Mouse (Mus musculus) retina, postnatal 7 days (tissue): ENCODE measurements around the gene Capn11.

Experiments used
- DNase-seq: peaks from one replicate; pipeline ENCODE4 v3.0.0-alpha.2; 2012; ENCODE audit warnings: low read depth, low spot score

The Capn11 gene

GRCm38 (mm10) chr17:45682843-45683242 lies 23.7 kb upstream of the Capn11 start:
- no peak for DNase-seq

GRCm38 (mm10) chr17:45681588-45681987 lies 22.5 kb upstream of the Capn11 start:
- no peak for DNase-seq

GRCm38 (mm10) chr17:45680391-45680980 lies 21.4 kb upstream of the Capn11 start:
- DNase-seq, result peak; percentile 54

GRCm38 (mm10) chr17:45678106-45678505 lies 19.0 kb upstream of the Capn11 start:
- no peak for DNase-seq

- no peak for DNase-seq
Observed at GRCm38 (mm10) chr17:45672598-45672997, 13.5 kb upstream of the Capn11 start.

GRCm38 (mm10) chr17:45671821-45672220 lies 12.7 kb upstream of the Capn11 start:
- no peak for DNase-seq

- DNase-seq, result no peak
Observed at GRCm38 (mm10) chr17:45667986-45668385, 8.9 kb upstream of the Capn11 start.

- no peak for DNase-seq
Observed at GRCm38 (mm10) chr17:45667481-45667880, 8.4 kb upstream of the Capn11 start.

- no peak for DNase-seq
Observed at GRCm38 (mm10) chr17:45666091-45666490, 7.0 kb upstream of the Capn11 start.

- no peak for DNase-seq
Observed at GRCm38 (mm10) chr17:45664608-45665007, 5.5 kb upstream of the Capn11 start.

GRCm38 (mm10) chr17:45663106-45663919 lies 4.2 kb upstream of the Capn11 start:
- DNase-seq, result peak; percentile 72

- DNase-seq, result no peak
Observed at GRCm38 (mm10) chr17:45655820-45656219, 3.3 kb downstream of the Capn11 start.

- no peak for DNase-seq
Observed at GRCm38 (mm10) chr17:45653233-45653632, 5.9 kb downstream of the Capn11 start.

- DNase-seq, result no peak
Observed at GRCm38 (mm10) chr17:45644185-45644584, 14.9 kb downstream of the Capn11 start.

GRCm38 (mm10) chr17:45642701-45643100 lies 16.4 kb downstream of the Capn11 start:
- peak; percentile 51 for DNase-seq

- no peak for DNase-seq
Observed at GRCm38 (mm10) chr17:45641981-45642380, 17.1 kb downstream of the Capn11 start.

GRCm38 (mm10) chr17:45638596-45639295 lies 20.4 kb downstream of the Capn11 start:
- no peak for DNase-seq

GRCm38 (mm10) chr17:45634033-45634432 lies 25.1 kb downstream of the Capn11 start:
- no peak for DNase-seq

GRCm38 (mm10) chr17:45631940-45632339 lies 27.2 kb downstream of the Capn11 start:
- DNase-seq, result no peak

GRCm38 (mm10) chr17:45630992-45631391 lies 28.1 kb downstream of the Capn11 start:
- DNase-seq, result no peak

GRCm38 (mm10) chr17:45629861-45630694 lies 29.0 kb downstream of the Capn11 start:
- DNase-seq, result peak; percentile 52
